Mouse (Mus musculus): Measurements from ENCODE around the gene Olfr1462. TPM values are rescaled to one million over a fixed set of nuclear protein-coding genes. Genes with fewer than 3 reads are reported as not detected.

Olfr1462 gene
- polyA plus RNA-seq (2015; fragmentation: Nextera tagmentation; extraction: Ambion mirVana) = not detected in 2 replicates

GRCm38 (mm10) chr19:13185434-13185833 lies at the start of gene Olfr1462:
Gene Olfr1462, plus strand, starts transcription at chr19:13185734.
- Histone ChIP-seq H3K36me3 (ENCODE audit: poor library complexity, severe bottlenecking) (no peaks in the 10 kb centered on the region), H3K4me2 (no peak within 1 kb of the TSS), H3K9me3 (replicated peaks) (peaks cover 24% of the 10 kb centered on the region), H3K4me1 (no peaks in the 10 kb centered on the region), H3K4me3 (no peak within 1 kb of the TSS), H3K27me3 (no peaks in the 10 kb centered on the region), H3K9ac (no peak within 1 kb of the TSS), H3K27ac (no peak within 1 kb of the TSS)
- 91% methylated on average over 1 of the region's 1 CpGs for WGBS
- no peak for ATAC-seq

- H3K27me3 ChIP-seq = no peaks in the 10 kb centered on the region
- H3K9ac ChIP-seq = no peak within 1 kb of the TSS
- H3K4me3 ChIP-seq = no peak within 1 kb of the TSS
- H3K36me3 ChIP-seq (ENCODE audit: poor library complexity, severe bottlenecking) = no peaks in the 10 kb centered on the region
- H3K9me3 ChIP-seq (replicated peaks) = peaks cover 27% of the 10 kb centered on the region
- H3K4me2 ChIP-seq = no peak within 1 kb of the TSS
- WGBS = 80% methylated on average over 1 of the region's 1 CpGs
- ATAC-seq = no peak
- no peaks in the 10 kb centered on the region for H3K4me1 ChIP-seq
- H3K27ac ChIP-seq = no peak within 1 kb of the TSS
These were observed 36.1 kb upstream of the Olfr1462 start, which contains the start of gene Olfr1459 for GRCm38 (mm10) chr19:13149449-13149848. Gene Olfr1459, minus strand, starts transcription at chr19:13149549.

GRCm38 (mm10) chr19:13162700-13163099 lies 22.8 kb upstream of the Olfr1462 start, which contains the start of gene Olfr1461:
Gene Olfr1461, plus strand, starts transcription at chr19:13163000.
- no peaks in the 10 kb centered on the region for H3K36me3 ChIP-seq (ENCODE audit: poor library complexity, severe bottlenecking)
- 52% methylated on average over 1 of the region's 1 CpGs for WGBS
- no peak for ATAC-seq

GRCm38 (mm10) chr19:13221666-13222065 lies 36.1 kb downstream of the Olfr1462 start:
- WGBS = 90% methylated on average over 11 of the region's 11 CpGs
- no peak overlapping the region for H3K4me3 ChIP-seq
- H3K4me1 ChIP-seq = no peaks in the 10 kb centered on the region
- H3K27me3 ChIP-seq = no peaks in the 10 kb centered on the region
- no peaks in the 10 kb centered on the region for H3K36me3 ChIP-seq (ENCODE audit: poor library complexity, severe bottlenecking)
- ATAC-seq = no peak
- no peak overlapping the region for H3K27ac ChIP-seq
- H3K9me3 ChIP-seq (replicated peaks) = peaks cover 31% of the 10 kb centered on the region
- no peak overlapping the region for H3K4me2 ChIP-seq
- no peak overlapping the region for H3K9ac ChIP-seq

More at GRCm38 (mm10) chr19:13162700-13163099, 22.8 kb upstream of the Olfr1462 start, which contains the start of gene Olfr1461:
- H3K9me3 ChIP-seq (replicated peaks) = peaks cover 8% of the 10 kb centered on the region
- H3K9ac ChIP-seq = no peak within 1 kb of the TSS
- H3K27me3 ChIP-seq = no peaks in the 10 kb centered on the region
- H3K4me3 ChIP-seq = no peak within 1 kb of the TSS
- no peaks in the 10 kb centered on the region for H3K4me1 ChIP-seq
- no peak within 1 kb of the TSS for H3K27ac ChIP-seq
- no peak within 1 kb of the TSS for H3K4me2 ChIP-seq

GRCm38 (mm10) chr19:13231028-13231427 lies 45.5 kb downstream of the Olfr1462 start, which contains the start of gene Olfr1463:
Gene Olfr1463, plus strand, starts transcription at chr19:13231328.
- no peak within 1 kb of the TSS for H3K27ac ChIP-seq
- no peak within 1 kb of the TSS for H3K4me2 ChIP-seq
- H3K9ac ChIP-seq = no peak within 1 kb of the TSS
- no peak within 1 kb of the TSS for H3K4me3 ChIP-seq
- H3K27me3 ChIP-seq = no peaks in the 10 kb centered on the region
- ATAC-seq = no peak
- H3K4me1 ChIP-seq = no peaks in the 10 kb centered on the region
- H3K36me3 ChIP-seq (ENCODE audit: poor library complexity, severe bottlenecking) = no peaks in the 10 kb centered on the region
- peaks cover 26% of the 10 kb centered on the region for H3K9me3 ChIP-seq (replicated peaks)

Other genes starting within 250 kb of the Olfr1462 start
- gene Olfr1450, start 235.5 kb upstream of the Olfr1462 start, polyA plus RNA-seq (2015; fragmentation: Nextera tagmentation; extraction: Ambion mirVana) = not detected in 2 replicates
- gene Olfr1451, start 190.7 kb upstream of the Olfr1462 start, polyA plus RNA-seq (2015; fragmentation: Nextera tagmentation; extraction: Ambion mirVana) = not detected in 2 replicates
- gene Olfr1453, start 157.4 kb upstream of the Olfr1462 start, polyA plus RNA-seq (2015; fragmentation: Nextera tagmentation; extraction: Ambion mirVana) = not detected in 2 replicates
- gene Olfr1454, start 125.1 kb upstream of the Olfr1462 start, polyA plus RNA-seq (2015; fragmentation: Nextera tagmentation; extraction: Ambion mirVana) = not detected in 2 replicates
- gene Olfr1457, start 87.8 kb upstream of the Olfr1462 start, polyA plus RNA-seq (2015; fragmentation: Nextera tagmentation; extraction: Ambion mirVana) = not detected in 2 replicates
- not detected in 2 replicates for gene Olfr1458, start 79.0 kb upstream of the Olfr1462 start, polyA plus RNA-seq (2015; fragmentation: Nextera tagmentation; extraction: Ambion mirVana)
- not detected in 2 replicates for gene Olfr1459, start 36.2 kb upstream of the Olfr1462 start, polyA plus RNA-seq (2015; fragmentation: Nextera tagmentation; extraction: Ambion mirVana)
- not detected in 2 replicates for gene Olfr1461, start 22.7 kb upstream of the Olfr1462 start, polyA plus RNA-seq (2015; fragmentation: Nextera tagmentation; extraction: Ambion mirVana)
- gene Olfr1463, start 45.6 kb downstream of the Olfr1462 start, polyA plus RNA-seq (2015; fragmentation: Nextera tagmentation; extraction: Ambion mirVana) = not detected in 2 replicates
- gene Olfr1465, start 129.8 kb downstream of the Olfr1462 start, polyA plus RNA-seq (2015; fragmentation: Nextera tagmentation; extraction: Ambion mirVana) = not detected in 2 replicates
- gene Olfr1466, start 153.1 kb downstream of the Olfr1462 start, polyA plus RNA-seq (2015; fragmentation: Nextera tagmentation; extraction: Ambion mirVana) = not detected in 2 replicates
- not detected in 2 replicates for gene Olfr1467, start 176.5 kb downstream of the Olfr1462 start, polyA plus RNA-seq (2015; fragmentation: Nextera tagmentation; extraction: Ambion mirVana)
- gene Olfr1469, start 222.1 kb downstream of the Olfr1462 start, polyA plus RNA-seq (2015; fragmentation: Nextera tagmentation; extraction: Ambion mirVana) = not detected in 2 replicates